Mouse (Mus musculus): ENCODE measurements around the gene Acot2. TPM values are rescaled to one million over a fixed set of nuclear protein-coding genes. Genes with fewer than 3 reads are reported as not detected.
"Not testable (repeated sequence)": the region's sequence is repeated elsewhere in the genome, so short reads cannot be mapped to it uniquely, and the experiment has no call there.

Gene Acot2
- polyA plus RNA-seq, 1 experiment: 6.8 TPM

GRCm38 (mm10) chr12:84000418-84000817 is 12.8 kb downstream of the Acot2 start:
- H3K4me3 ChIP-seq (replicated peaks; ENCODE audit: insufficient read depth, low read depth, low read length): no peak overlapping the region
- H3K27ac ChIP-seq (ENCODE audit: insufficient read depth, low read length): no peak overlapping the region
- no peak for DNase-seq
- H3K4me1 ChIP-seq (ENCODE audit: control insufficient read depth, insufficient read depth, low read length): no peaks in the 10 kb centered on the region
- no peak for TF ChIP-seq CTCF (IDR thresholded peaks at IDR 0.05; ENCODE audit: borderline replicate concordance, insufficient read depth, low read depth, low read length)
- no peak for TF ChIP-seq POLR2A (IDR thresholded peaks at IDR 0.05; ENCODE audit: borderline replicate concordance, insufficient read depth, low read length)
- whole genome bisulfite sequencing: 96% methylated on average over 3 of the region's 3 CpGs
- H3K27me3 ChIP-seq (ENCODE audit: control insufficient read depth, insufficient read depth, low read length): no peaks in the 10 kb centered on the region

GRCm38 (mm10) chr12:84003866-84004265 is 16.2 kb downstream of the Acot2 start:
- H3K27ac ChIP-seq (ENCODE audit: insufficient read depth, low read length): no peak overlapping the region
- no peaks in the 10 kb centered on the region for H3K4me1 ChIP-seq (ENCODE audit: control insufficient read depth, insufficient read depth, low read length)
- no peak for TF ChIP-seq POLR2A (IDR thresholded peaks at IDR 0.05; ENCODE audit: borderline replicate concordance, insufficient read depth, low read length)
- TF ChIP-seq CTCF (IDR thresholded peaks at IDR 0.05; ENCODE audit: borderline replicate concordance, insufficient read depth, low read depth, low read length): no peak
- 88% methylated on average over 1 of the region's 1 CpGs for WGBS
- H3K4me3 ChIP-seq (replicated peaks; ENCODE audit: insufficient read depth, low read depth, low read length): no peak overlapping the region
- H3K27me3 ChIP-seq (ENCODE audit: control insufficient read depth, insufficient read depth, low read length): no peaks in the 10 kb centered on the region
- no peak for DNase-seq

- Histone ChIP-seq H3K4me3 (replicated peaks; ENCODE audit: insufficient read depth, low read depth, low read length) (no peak overlapping the region), H3K4me1 (ENCODE audit: control insufficient read depth, insufficient read depth, low read length) (peaks cover 3% of the 10 kb centered on the region), H3K27me3 (ENCODE audit: control insufficient read depth, insufficient read depth, low read length) (no peaks in the 10 kb centered on the region), H3K27ac (ENCODE audit: insufficient read depth, low read length) (no peak overlapping the region)
- TF ChIP-seq CTCF (IDR thresholded peaks at IDR 0.05; ENCODE audit: borderline replicate concordance, insufficient read depth, low read depth, low read length) (no peak), POLR2A (IDR thresholded peaks at IDR 0.05; ENCODE audit: borderline replicate concordance, insufficient read depth, low read length) (no peak)
- 92% methylated on average over 12 of the region's 12 CpGs for WGBS
- DNase-seq: no peak
These were observed 20.6 kb downstream of the Acot2 start for GRCm38 (mm10) chr12:84008251-84008650.

- H3K4me3 ChIP-seq (replicated peaks; ENCODE audit: insufficient read depth, low read depth, low read length): no peak overlapping the region
- WGBS: 65% methylated on average over 8 of the region's 8 CpGs
- H3K4me1 ChIP-seq (ENCODE audit: control insufficient read depth, insufficient read depth, low read length): peaks cover 3% of the 10 kb centered on the region
These were observed 21.1 kb downstream of the Acot2 start for GRCm38 (mm10) chr12:84008729-84009128.

GRCm38 (mm10) chr12:84009171-84009965 is 21.7 kb downstream of the Acot2 start, which contains the start of gene Acot1:
Gene Acot1 (plus strand): TSS chr12:84009490.
- H3K4me3 ChIP-seq (replicated peaks; ENCODE audit: insufficient read depth, low read depth, low read length): peak within 1 kb of the TSS; percentile 65
- WGBS: 2% methylated on average over 70 of the region's 70 CpGs
- not testable (repeated sequence) for H3K4me1 ChIP-seq (ENCODE audit: control insufficient read depth, insufficient read depth, low read length); H3K27me3 ChIP-seq (ENCODE audit: control insufficient read depth, insufficient read depth, low read length); H3K27ac ChIP-seq (ENCODE audit: insufficient read depth, low read length)
- DNase-seq: peak; percentile 42 to 46

More at GRCm38 (mm10) chr12:84008729-84009128, 21.1 kb downstream of the Acot2 start:
- no peak for DNase-seq
- TF ChIP-seq POLR2A (IDR thresholded peaks at IDR 0.05; ENCODE audit: borderline replicate concordance, insufficient read depth, low read length) (no peak), CTCF (IDR thresholded peaks at IDR 0.05; ENCODE audit: borderline replicate concordance, insufficient read depth, low read depth, low read length) (no peak)
- Histone ChIP-seq H3K27me3 (ENCODE audit: control insufficient read depth, insufficient read depth, low read length) (no peaks in the 10 kb centered on the region), H3K27ac (ENCODE audit: insufficient read depth, low read length) (no peak overlapping the region)

- 84% methylated on average over 3 of the region's 3 CpGs for WGBS
- TF ChIP-seq POLR2A (IDR thresholded peaks at IDR 0.05; ENCODE audit: borderline replicate concordance, insufficient read depth, low read length) (no peak), CTCF (IDR thresholded peaks at IDR 0.05; ENCODE audit: borderline replicate concordance, insufficient read depth, low read depth, low read length) (no peak)
- H3K27ac ChIP-seq (ENCODE audit: insufficient read depth, low read length): no peak overlapping the region
- peaks cover 3% of the 10 kb centered on the region for H3K4me1 ChIP-seq (ENCODE audit: control insufficient read depth, insufficient read depth, low read length)
- DNase-seq: no peak
- no peak overlapping the region for H3K4me3 ChIP-seq (replicated peaks; ENCODE audit: insufficient read depth, low read depth, low read length)
- H3K27me3 ChIP-seq (ENCODE audit: control insufficient read depth, insufficient read depth, low read length): no peaks in the 10 kb centered on the region
These were observed 22.5 kb downstream of the Acot2 start for GRCm38 (mm10) chr12:84010201-84010600.

GRCm38 (mm10) chr12:84011251-84012040 is 23.8 kb downstream of the Acot2 start:
- 7% methylated on average over 12 of the region's 12 CpGs for WGBS
- Histone ChIP-seq H3K27me3 (ENCODE audit: control insufficient read depth, insufficient read depth, low read length) (no peaks in the 10 kb centered on the region), H3K27ac (ENCODE audit: insufficient read depth, low read length) (no peak overlapping the region), H3K4me3 (replicated peaks; ENCODE audit: insufficient read depth, low read depth, low read length) (peak overlapping the region; percentile 6), H3K4me1 (ENCODE audit: control insufficient read depth, insufficient read depth, low read length) (peaks cover 3% of the 10 kb centered on the region)
- peak; percentile 74 to 84 for DNase-seq
- no peak for TF ChIP-seq CTCF (IDR thresholded peaks at IDR 0.05; ENCODE audit: borderline replicate concordance, insufficient read depth, low read depth, low read length)
- no peak for TF ChIP-seq POLR2A (IDR thresholded peaks at IDR 0.05; ENCODE audit: borderline replicate concordance, insufficient read depth, low read length)

GRCm38 (mm10) chr12:84013130-84013529 is 25.5 kb downstream of the Acot2 start:
- WGBS: 75% methylated on average over 6 of the region's 6 CpGs
- no peak for DNase-seq
- Histone ChIP-seq H3K4me3 (replicated peaks; ENCODE audit: insufficient read depth, low read depth, low read length) (no peak overlapping the region), H3K27ac (ENCODE audit: insufficient read depth, low read length) (no peak overlapping the region), H3K27me3 (ENCODE audit: control insufficient read depth, insufficient read depth, low read length) (no peaks in the 10 kb centered on the region), H3K4me1 (ENCODE audit: control insufficient read depth, insufficient read depth, low read length) (peaks cover 3% of the 10 kb centered on the region)
- TF ChIP-seq POLR2A (IDR thresholded peaks at IDR 0.05; ENCODE audit: borderline replicate concordance, insufficient read depth, low read length): no peak
- no peak for TF ChIP-seq CTCF (IDR thresholded peaks at IDR 0.05; ENCODE audit: borderline replicate concordance, insufficient read depth, low read depth, low read length)

Data from cerebellum, adult 2 months (tissue).